Mouse (Mus musculus) megakaryocyte-erythroid progenitor cell, adult 5-6 weeks (primary cell): ENCODE measurements around the gene Babam2. TPM values are rescaled to one million over a fixed set of nuclear protein-coding genes. Genes with fewer than 3 reads are reported as not detected.
A peak's percentile ranks its signal among the peaks of the same experiment; 100 is the strongest.

Source experiments
- ATAC-seq: replicated peaks from 2 replicates; pipeline ENCODE4 v1.8.0; 2016; ENCODE audit warnings: mild to moderate bottlenecking, inconsistent platforms; ENCODE audit not compliant: severe bottlenecking, poor library complexity, low FRiP score, low TSS enrichment
- total RNA-seq, 2 experiments: library from RNA; stranded (forward) in 1 of 2; stranded (reverse) in 1 of 2; fragments of 200-1000, 215-1000 nt in 1 of 2; fragments of >200 nt in 1 of 2; fragmentation: Nextera tagmentation in 1 of 2; gene quantifications; 2 replicates each; pipeline ENCODE4 v1.2.3; 2014 to 2017

Gene Babam2
- total RNA-seq, 2 experiments from 2014 or later, result 50.5 to 82.0 TPM

DNA sequence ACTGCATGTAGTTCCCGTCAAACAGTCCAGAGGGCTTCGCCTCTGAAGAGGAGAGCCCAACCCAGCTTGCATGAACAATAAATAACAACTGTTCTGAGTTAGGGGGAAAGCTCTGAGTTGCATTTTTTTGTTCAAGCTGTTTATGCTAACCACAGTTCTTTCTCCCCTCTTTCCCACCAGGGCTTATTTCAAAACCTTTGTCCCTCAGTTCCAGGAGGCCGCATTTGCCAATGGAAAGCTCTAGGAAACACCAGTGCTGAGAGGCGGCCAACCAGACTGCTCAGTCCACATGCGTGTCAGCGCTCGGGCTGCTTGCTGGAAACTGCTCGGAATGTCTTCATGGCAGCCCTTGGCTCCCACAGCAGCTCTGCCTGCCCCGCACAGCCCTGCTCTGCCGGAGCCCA lies 386.9 kb downstream of the Babam2 start:
- ATAC-seq, result no peak

DNA sequence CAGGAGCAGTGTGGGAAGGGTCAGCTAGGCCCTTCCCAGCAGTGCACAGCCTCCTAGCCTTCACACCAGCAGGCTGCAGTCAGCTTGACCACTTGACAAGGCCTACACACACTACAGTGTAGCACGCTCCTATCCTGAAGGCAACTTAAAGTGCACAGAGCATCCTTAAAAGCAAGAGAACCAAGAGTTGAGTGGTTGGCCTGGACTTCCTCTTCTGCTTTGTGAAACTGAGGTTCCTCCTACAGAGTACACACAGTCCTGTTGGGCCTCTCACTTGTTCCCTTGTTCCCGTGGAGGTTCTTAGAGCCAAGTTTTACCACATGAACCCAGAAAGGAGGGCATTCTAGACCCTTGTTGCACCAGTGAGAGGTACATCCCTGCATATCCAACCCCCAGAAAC lies 388.1 kb downstream of the Babam2 start:
- no peak for ATAC-seq

DNA sequence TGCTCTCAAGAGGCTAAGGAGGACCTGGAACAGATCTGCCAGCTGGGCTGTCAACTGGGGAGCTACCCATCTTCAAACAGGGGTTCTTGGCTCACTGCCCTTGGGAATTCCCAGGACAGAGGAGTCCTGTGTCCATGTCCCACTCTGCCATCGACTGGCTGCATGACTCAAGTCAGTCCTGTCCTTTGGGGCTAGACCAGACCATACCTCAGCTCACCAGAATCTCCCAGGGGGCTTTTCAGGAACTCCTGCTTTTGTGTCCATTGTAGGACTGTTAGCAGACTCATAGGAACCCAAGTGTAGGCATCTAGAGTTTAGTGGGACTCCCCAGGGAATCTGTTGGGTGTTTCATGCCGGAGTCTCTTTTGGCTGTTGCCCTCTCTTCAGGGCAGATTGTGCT lies 388.5 kb downstream of the Babam2 start:
- no peak for ATAC-seq

DNA sequence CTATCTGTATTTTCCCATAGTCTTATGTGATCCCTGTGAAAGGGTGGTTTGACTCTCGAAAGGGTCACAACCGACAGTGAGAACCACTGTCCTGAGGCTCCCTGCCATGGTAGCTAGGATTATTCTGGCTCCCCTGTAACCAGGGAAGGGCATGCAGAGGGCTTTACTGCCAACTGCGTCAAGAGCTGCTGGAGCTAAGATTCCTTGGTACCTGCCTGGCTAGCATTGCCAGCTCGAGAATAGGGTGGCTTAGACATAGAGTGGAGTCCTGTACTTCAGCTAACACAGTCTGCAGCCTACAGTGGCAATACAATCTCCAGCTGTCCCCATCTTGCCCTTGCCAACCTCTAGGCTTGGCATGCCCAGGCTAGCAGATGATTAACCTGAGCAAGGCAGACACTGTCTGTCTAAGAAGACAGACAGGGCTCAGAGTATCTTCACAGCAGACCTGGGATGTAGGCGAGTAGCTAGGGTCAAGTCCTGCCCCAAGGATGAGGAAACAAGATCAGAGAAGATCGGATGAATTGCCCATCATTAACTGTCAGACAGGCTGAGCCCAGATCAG lies 389.1 kb downstream of the Babam2 start:
- ATAC-seq, result no peak

DNA sequence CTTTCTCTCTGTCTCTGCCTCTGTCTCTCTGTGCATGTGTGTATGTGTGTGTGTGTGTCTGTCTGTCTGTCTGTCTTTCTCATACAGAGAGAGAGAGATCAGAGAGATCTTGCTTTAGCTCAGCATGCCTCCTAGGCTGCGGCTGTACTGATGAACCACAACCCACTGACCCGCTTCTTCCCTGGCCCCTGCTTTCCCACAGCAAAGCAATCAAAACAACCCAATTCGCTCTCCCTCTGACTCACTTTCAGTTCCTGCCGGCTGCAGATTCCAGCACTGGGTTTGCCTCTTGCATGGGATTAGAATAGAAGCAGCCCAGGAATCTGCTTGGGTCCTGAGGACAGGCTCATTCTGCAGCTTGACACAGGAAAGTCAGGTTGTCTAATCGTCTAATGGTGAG lies 392.0 kb downstream of the Babam2 start:
- ATAC-seq, result no peak

DNA sequence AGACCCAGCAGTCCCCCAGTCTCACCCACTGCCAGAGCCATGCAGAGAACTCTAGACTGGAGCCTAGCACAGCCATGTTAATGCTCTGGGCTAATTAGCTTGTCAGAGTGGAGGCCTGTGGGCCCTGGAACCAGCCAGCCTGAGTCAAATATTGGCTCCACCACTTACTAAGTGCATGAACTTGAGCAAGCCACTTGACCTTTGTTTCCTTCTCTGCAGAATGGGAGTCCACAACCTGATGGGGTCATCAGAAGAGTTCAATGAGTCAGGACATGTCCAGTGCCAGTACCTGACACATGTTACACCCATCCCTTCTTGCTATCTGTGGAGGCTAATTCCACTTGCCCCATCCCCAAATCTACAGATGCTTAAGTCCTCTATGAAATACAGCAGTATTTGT lies 394.8 kb downstream of the Babam2 start:
- no peak for ATAC-seq

DNA sequence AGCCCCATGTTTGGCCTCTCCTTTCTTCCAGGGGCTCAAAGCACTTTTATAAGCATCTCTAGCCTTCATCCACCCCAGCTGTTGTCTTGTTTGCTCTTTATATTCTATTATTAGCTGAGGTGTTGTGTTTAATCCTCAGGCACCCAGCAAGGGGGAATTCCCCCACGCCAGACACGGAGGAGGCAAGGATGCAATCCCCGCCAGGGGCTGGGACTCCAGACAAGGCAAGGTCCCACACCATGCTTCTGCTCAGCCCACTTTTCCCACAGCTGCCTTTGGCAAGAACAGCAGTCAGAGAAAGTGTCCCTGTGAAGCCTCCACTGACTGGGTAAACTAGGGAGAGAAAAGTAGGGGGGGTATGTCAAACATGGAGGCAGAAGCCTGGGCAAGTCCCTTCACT lies 401.2 kb downstream of the Babam2 start:
- no peak for ATAC-seq

DNA sequence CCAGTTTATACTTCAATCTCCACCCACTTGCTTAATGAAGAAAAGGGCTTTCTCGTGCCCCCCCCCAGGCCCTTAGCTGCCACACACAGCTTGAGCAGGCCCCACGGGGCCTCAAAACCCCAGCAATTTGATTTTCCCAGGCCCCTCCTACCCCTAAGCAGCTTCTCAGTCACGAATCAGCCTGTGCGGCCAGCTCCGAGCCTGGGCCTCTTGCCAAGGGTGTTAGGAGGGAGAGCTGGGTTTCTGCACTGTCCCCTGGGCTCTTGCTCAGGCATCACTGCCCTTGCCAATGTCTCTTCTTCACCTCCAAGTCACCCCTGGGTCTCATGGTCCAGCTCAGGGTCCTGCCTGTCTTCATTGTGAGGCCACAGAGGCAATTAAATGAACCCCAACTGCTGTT lies 405.0 kb downstream of the Babam2 start:
- ATAC-seq, result no peak

DNA sequence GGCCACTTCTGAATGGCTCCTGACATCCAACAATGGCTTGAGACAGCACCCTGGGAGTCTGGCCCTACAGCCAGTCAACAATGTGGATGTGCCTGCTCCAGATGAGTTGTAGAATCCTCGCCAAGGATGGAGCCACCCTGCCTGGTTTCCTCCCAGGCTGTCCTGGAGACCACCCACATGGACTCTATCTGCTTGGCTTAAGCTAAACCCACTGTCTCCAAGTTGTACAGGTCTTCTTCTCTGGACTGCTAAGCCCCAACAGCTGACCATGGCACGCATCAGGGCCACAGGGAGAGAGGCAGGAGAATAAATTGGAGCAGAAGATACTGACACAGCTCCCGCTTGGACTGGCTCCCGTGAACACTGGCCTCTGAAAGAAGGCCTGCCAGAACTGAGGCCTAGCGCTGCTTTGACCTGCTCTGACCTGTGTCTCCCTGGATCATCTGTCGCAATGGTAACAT lies 405.5 kb downstream of the Babam2 start:
- ATAC-seq, result no peak

DNA sequence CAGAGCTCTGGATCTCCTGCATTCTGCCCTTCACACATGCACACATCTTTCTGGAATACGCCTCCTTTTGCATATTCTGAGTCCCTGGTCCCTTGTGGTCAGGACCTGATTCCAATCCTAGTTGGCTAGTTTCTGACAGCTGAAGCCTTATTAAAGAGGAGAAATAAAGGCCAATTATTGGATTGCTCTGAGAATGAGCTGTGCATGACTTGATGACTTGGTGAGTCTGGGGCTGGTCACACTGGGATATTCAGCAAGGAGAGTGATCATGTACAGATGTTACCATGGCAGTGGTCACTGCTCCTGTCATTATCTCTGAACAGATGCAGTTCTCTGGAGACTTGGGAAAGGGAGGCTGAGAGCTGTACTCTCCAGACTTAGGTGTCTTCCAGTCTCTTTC lies 406.1 kb downstream of the Babam2 start:
- ATAC-seq, result no peak

DNA sequence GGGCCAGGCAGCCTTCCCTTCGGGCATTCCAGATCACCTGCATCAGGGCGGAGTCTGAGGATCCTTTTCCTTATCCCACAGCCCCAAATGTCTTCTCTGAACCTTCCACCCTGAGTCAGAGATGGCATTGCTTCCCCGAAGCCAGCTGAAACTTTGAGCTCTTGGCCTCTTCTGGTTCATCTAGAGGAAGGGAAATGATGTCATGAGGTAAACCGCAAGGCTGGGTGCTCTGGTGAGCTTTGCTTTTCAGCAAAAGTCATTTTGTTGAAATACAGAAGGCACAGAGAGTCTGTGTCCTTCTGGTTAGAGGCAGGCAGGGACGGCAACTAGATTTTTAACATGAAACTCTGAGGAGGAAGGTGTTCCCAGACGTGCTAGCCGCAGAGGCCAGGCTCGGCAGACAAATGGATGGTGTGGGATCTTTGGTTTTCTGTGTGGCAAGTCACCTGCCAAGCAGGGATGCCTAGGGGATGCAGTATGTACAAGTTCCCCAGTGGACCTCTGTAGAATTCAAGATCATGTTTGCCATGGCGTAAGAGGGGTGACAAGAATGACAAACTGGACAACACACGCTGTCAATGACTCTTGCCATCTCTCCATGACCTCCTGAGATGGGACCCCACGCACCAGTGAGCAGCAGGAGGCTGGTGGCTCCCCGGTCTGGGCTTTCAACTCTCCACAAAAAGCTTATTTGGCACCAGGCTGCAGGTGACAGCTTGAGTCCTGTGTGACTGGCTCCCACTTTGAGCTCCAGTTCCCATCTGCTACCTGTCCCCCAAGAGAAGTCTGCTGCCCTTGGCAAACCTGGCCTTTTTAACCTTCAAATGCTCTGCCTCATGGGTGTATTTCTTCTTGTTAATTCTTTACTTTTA lies 406.9 kb downstream of the Babam2 start:
- 0 out of 2 replicates have a peak, but pooled peaks have one; percentile 9 for ATAC-seq

DNA sequence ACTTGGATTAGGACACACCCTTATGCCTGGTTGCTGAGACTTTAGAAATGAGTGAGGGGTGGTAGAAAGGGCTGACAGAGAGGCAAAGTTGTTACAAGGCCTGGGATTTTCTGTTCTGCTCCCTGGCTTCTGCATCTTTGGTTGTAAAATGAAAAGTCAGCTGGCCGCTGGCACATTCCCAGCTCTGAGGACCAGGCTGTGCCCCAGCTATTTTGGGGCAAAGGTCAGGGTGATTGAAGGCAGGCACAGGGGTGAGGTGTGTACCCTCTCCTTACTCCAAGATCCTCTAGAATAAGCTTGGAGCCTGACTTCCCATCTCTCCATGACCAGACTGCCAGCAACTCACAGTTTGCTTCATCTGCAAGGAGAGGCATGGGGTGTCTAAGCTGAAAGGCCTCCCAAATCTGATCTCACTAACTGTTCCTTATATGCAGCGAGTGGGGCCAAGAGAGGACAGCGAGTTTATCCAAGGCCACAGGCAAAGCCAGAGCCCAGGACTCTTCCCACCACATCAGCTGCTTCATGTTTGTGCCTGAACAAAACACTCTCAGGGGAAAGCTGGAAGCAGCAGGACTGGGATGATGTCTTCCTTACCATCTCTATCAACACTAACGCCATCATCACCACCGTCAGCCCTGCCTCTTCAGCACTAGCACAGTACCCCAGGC lies 409.1 kb downstream of the Babam2 start:
- ATAC-seq, result no peak

DNA sequence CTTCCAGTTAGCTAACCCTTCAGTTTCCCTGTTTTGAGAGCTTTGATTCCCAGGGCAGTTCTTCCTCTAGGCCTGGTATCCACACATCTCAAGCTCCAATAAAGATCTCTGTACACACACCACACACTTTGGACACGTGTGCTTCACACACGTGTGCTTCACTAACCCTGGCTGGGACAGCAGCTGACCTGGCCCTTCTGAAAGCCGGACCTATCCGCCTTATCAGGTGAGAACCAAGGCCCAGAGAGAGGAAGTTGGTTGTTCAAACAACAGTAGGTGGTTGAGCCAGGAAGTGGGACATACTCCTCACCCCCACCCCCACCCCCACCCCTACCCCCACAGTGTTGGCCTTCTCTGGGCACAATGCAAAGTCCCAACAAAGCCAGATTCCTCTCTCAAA lies 413.2 kb downstream of the Babam2 start:
- ATAC-seq, result no peak

DNA sequence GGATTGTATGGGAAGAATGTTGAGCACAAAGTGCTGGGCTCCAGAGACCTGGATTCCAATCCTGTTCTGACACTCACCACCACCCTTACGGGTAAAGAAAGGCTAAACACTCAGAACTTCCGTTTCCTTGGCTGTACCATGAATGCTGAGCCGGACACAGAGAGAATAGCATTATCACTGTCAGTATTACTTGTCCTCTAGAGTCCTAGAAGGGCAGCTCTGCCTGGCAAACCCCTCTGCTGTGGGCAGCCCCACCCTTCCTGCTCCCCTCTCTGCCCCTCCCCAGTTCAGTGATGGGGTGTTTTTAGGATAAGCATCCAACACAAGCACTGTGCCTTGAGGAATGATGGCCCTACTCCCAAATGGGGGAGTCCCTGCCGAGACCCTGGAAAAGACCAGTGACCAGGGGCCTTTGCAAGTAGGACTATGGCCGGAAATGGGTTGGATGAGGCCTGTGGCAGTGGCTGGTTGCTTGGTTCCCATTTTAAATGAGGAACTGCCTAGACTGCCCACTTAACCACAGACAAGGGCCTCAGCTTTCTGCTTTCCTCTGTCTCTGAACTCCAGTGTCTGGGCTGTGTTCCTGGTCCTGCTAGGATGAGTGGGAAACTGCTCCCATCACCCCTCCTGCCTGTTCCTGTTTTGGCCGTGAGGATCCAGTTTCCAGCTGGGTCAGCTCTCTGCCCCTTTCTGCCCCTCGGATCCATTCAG lies 414.9 kb downstream of the Babam2 start:
- 0 out of 2 replicates have a peak, but pooled peaks have one; percentile 19 for ATAC-seq

DNA sequence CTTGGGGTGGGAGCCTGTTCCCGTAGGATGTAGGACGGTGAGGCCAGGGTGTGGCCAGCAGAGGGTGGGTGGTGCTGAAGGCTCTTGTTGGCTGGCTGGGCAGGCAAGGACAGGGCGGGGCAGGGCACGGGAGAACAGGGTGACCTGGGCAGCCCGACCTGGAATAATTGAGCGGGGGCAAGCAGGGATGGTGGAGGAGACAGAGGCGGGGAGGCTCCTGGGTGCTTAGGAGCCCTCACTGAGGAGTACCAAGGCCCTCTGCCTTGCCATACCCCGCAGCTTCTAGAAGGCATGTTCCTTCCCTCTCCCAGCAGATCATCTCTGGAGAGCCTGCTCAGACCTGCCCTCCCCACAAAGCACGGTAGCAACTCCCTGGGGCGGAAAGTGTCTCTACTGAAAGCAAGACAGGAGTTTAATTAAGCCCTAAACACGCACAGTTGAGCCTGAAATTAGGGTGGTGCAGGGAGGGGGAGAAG lies 423.5 kb downstream of the Babam2 start:
- no peak for ATAC-seq

DNA sequence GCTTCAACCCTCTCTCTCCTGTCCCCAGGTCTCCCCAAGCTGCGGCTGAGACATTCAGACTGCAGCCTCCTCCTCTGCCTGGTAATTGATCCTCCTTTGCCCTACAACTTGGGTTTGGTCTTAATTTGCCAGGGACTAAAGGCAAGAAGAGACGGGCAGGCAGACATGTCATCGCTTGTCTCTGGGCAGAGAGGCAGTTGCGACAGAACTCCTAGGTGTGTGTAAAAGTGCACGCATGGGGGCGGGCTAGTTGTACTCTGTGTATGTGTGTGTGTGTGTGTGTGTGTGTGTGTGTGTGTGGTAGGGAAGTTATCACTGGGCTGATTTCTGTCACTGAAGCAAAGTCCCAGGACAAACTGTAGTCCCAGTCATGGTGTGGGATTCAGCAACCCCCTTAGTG lies 424.5 kb downstream of the Babam2 start:
- ATAC-seq, result no peak

DNA sequence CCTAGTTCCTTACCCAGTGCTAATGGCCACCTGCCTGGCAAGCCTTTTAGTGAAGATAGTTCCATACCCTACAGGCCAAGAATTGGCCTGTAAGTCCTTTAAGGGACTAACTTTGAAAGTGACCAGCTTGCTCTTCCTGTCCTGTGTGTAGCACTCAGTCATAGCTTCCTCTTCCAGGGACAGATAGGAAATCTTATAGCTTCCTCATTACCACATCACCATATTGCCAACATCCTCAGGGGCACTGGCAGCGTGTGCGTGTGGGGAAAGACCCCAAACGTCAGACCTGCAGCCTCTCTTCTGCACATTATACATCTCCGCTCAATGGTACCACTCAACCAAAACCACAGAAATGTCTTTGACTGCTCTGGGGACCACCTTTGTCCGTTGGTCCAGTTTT lies 424.9 kb downstream of the Babam2 start:
- no peak for ATAC-seq

DNA sequence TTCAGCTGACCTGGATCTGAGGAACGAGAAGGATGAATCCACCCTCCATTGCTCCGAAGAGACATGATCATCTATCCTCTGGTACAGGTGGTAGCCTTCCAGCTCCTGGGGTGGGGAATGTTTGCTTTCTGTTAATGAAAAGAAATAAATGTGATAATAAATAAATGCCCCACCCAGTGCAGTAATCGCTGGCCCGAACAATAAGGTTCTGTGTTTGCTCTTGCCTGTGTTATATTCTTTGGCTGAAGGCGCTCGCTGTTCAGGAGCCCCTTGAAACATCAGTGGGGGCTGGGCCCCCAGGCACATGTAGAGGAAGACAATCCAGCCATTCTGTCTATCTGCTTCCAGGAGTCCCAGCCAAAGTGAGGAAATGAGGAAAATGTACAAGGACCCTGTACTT lies 427.5 kb downstream of the Babam2 start:
- no peak for ATAC-seq

DNA sequence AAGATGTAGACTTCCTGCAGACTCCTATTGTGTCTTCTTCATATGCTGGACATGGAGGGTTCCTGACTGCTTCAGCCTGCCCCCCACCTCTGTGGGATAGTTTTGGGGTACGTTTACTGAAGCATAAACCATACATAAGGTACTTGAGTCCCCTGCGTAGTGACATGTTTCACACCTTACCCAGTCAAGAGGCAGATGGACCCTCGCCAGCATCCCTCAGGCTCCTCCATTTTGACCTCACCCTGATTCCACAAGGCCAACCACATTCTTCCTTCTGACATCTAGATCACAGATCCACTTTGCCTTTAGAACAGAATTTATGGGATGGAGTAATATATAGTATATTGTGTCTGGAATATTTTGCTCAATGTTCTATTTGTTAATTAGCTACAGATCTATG lies 429.7 kb downstream of the Babam2 start:
- no peak for ATAC-seq

DNA sequence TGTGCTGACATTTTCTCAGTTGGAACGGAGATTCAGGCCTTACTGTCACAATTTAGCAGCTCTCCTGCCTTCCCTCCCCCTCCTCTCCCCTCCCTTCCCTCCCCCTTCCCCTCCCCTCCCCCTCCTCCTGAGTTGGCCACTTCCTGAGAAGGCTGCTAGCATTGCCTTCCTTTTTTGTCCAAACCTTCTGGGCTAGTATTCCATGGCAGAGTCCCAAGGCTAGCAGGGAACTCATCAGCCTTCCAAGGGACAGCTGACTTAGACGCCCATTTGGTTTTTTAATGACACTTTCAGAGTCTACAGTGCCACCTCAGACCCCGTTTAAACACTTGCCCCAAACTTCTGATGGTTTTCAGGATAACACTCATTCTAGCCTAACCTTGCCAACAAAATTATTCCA lies 430.4 kb downstream of the Babam2 start:
- ATAC-seq, result no peak
